Mouse (Mus musculus) testis, adult 2 months (tissue): ENCODE data around the gene Gsdma3.

Experiments
- CTCF ChIP-seq: fragments of 200-500 bp; IDR thresholded peaks from 2 replicates; pipeline ENCODE4 v1.5.1; 2012; ENCODE audit warnings: low read depth, mild to moderate bottlenecking, inconsistent platforms, low read length, moderate library complexity; ENCODE audit not compliant: control insufficient read depth, insufficient read depth, insufficient replicate concordance
- POLR2A ChIP-seq: fragments of 200-500 bp; IDR thresholded peaks from 2 replicates; pipeline ENCODE4 v1.6.1; 2012; ENCODE audit warnings: low read depth, mild to moderate bottlenecking, inconsistent platforms, low read length, moderate library complexity; ENCODE audit not compliant: control insufficient read depth

- TF ChIP-seq CTCF: no peak
- no peak for TF ChIP-seq POLR2A
Measured at GRCm38 (mm10) chr11:98583571-98583970, 42.6 kb upstream of the Gsdma3 start.
